Mouse (Mus musculus) MEL (cell line): Measurements from ENCODE around the gene Myo18b. TPM values are rescaled to one million over a fixed set of nuclear protein-coding genes. Genes with fewer than 3 reads are reported as not detected.

Experiments
- DNase-seq: peaks from one replicate; pipeline ENCODE4 v3.0.0; 2011; ENCODE audit warnings: low read depth, low spot score
- H3K27ac ChIP-seq: 2 replicates; pipeline ENCODE4 v1.5.1; 2012; ENCODE audit warnings: low read depth, mild to moderate bottlenecking, control low read depth, low read length, moderate library complexity; ENCODE audit not compliant: control insufficient read depth
- H3K27me3 ChIP-seq, 2 experiments: fragments of 150-350 bp in 1 of 2; sonication (generic) in 1 of 2; 2 replicates each; pipeline ENCODE4 v1.6.1; 2012; ENCODE audit warnings: low read length in 2 of 2, mild to moderate bottlenecking in 2 of 2, improper control_type of control experiment in 1 of 2, moderate library complexity in 1 of 2; ENCODE audit not compliant: insufficient read depth in 2 of 2, control insufficient read depth in 1 of 2
- H3K36me3 ChIP-seq, 2 experiments: 2 replicates each; pipeline ENCODE4 v1.6.1; 2012 to 2014; ENCODE audit warnings: low read length in 2 of 2, improper control_type of control experiment in 1 of 2, inconsistent platforms in 1 of 2, mild to moderate bottlenecking in 1 of 2; ENCODE audit not compliant: insufficient read depth in 2 of 2, control insufficient read depth in 1 of 2
- H3K4me1 ChIP-seq, 2 experiments: fragments of 150-350 bp in 1 of 2; sonication (generic) in 1 of 2; 2 replicates each; pipeline ENCODE4 v1.6.1; 2012; ENCODE audit warnings: low read length in 2 of 2, improper control_type of control experiment in 1 of 2, mild to moderate bottlenecking in 1 of 2; ENCODE audit not compliant: insufficient read depth in 2 of 2, control insufficient read depth in 1 of 2
- H3K4me3 ChIP-seq, 2 experiments: fragments of 150-350 bp in 1 of 2; sonication (generic) in 1 of 2; 2 replicates each; pipeline ENCODE4 v1.5.1; 2012; ENCODE audit warnings: low read depth in 2 of 2, low read length in 2 of 2, mild to moderate bottlenecking in 2 of 2, moderate library complexity in 2 of 2, control low read depth in 1 of 2, improper control_type of control experiment in 1 of 2; ENCODE audit not compliant: control insufficient read depth in 1 of 2, insufficient read depth in 1 of 2
- H3K79me2 ChIP-seq: 2 replicates; pipeline ENCODE4 v1.6.1; 2012; ENCODE audit warnings: mild to moderate bottlenecking, low read length, moderate library complexity; ENCODE audit not compliant: control insufficient read depth, poor library complexity, insufficient read depth
- H3K9ac ChIP-seq: 2 replicates; pipeline ENCODE4 v1.6.1; 2012; ENCODE audit warnings: low read depth, mild to moderate bottlenecking, control low read depth, low read length, moderate library complexity; ENCODE audit not compliant: control insufficient read depth, poor library complexity, severe bottlenecking
- H3K9me3 ChIP-seq: fragments of 150-350 bp; sonication (generic); replicated peaks from 2 replicates; pipeline ENCODE4 v1.6.1; 2012; ENCODE audit warnings: mild to moderate bottlenecking, low read length, improper control_type of control experiment, moderate library complexity; ENCODE audit not compliant: insufficient read depth
- CHD2 ChIP-seq: IDR thresholded peaks from 2 replicates; pipeline ENCODE4 v1.6.1; 2011; ENCODE audit warnings: low read length, improper control_type of control experiment
- E2F4 ChIP-seq: IDR thresholded peaks from 2 replicates; pipeline ENCODE4 v1.6.1; 2011; ENCODE audit warnings: low read depth, low read length, improper control_type of control experiment, borderline replicate concordance
- ELF1 ChIP-seq: IDR thresholded peaks from 2 replicates; pipeline ENCODE4 v1.6.1; 2014; ENCODE audit warnings: low read depth, mild to moderate bottlenecking, inconsistent platforms, low read length, improper control_type of control experiment, moderate library complexity
- EP300 ChIP-seq, 2 experiments: IDR thresholded peaks; 2 replicates each; pipeline ENCODE4 v1.6.1; 2011; ENCODE audit warnings: improper control_type of control experiment in 2 of 2, low read length in 2 of 2, low read depth in 1 of 2, mild to moderate bottlenecking in 1 of 2
- ETS1 ChIP-seq: IDR thresholded peaks from 2 replicates; pipeline ENCODE4 v1.6.1; 2012; ENCODE audit warnings: low read depth, mild to moderate bottlenecking, inconsistent platforms, low read length, improper control_type of control experiment, moderate library complexity
- GABPA ChIP-seq: IDR thresholded peaks from 2 replicates; pipeline ENCODE4 v1.6.1; 2012; ENCODE audit warnings: low read depth, mild to moderate bottlenecking, inconsistent platforms, low read length, improper control_type of control experiment, moderate library complexity
- GATA1 ChIP-seq: IDR thresholded peaks from 2 replicates; pipeline ENCODE4 v1.6.1; 2011; ENCODE audit warnings: low read depth, low read length, improper control_type of control experiment
- MAX ChIP-seq: IDR thresholded peaks from 2 replicates; pipeline ENCODE4 v1.6.1; 2011; ENCODE audit warnings: low read length, improper control_type of control experiment
- MEF2A ChIP-seq: IDR thresholded peaks from 2 replicates; pipeline ENCODE4 v1.6.1; 2014; ENCODE audit warnings: low read depth, mild to moderate bottlenecking, inconsistent platforms, low read length, improper control_type of control experiment; ENCODE audit not compliant: poor library complexity, insufficient replicate concordance, severe bottlenecking; ENCODE audit errors: extremely low read depth
- POLR2AphosphoS5 ChIP-seq: IDR thresholded peaks from 2 replicates; pipeline ENCODE4 v1.6.1; 2012; ENCODE audit warnings: low read depth, borderline replicate concordance, mild to moderate bottlenecking, inconsistent platforms, low read length, moderate library complexity, mixed read lengths
- RAD21 ChIP-seq: IDR thresholded peaks from 2 replicates; pipeline ENCODE4 v1.6.1; 2011; ENCODE audit warnings: mild to moderate bottlenecking, low read depth, low read length, improper control_type of control experiment
- RCOR1 ChIP-seq: IDR thresholded peaks from 2 replicates; pipeline ENCODE4 v1.6.1; 2012; ENCODE audit warnings: low read depth, mild to moderate bottlenecking, inconsistent platforms, low read length, improper control_type of control experiment
- TAL1 ChIP-seq: IDR thresholded peaks from 2 replicates; pipeline ENCODE4 v1.6.1; 2012; ENCODE audit warnings: mild to moderate bottlenecking, inconsistent platforms, low read length, moderate library complexity, mixed read lengths
- TBP ChIP-seq: IDR thresholded peaks from 2 replicates; pipeline ENCODE4 v1.8.0; 2011; ENCODE audit warnings: low read depth, low read length, improper control_type of control experiment
- TCF12 ChIP-seq: IDR thresholded peaks from 2 replicates; pipeline ENCODE4 v1.6.1; 2014; ENCODE audit warnings: low read depth, mild to moderate bottlenecking, inconsistent platforms, low read length, improper control_type of control experiment, moderate library complexity
- USF1 ChIP-seq: IDR thresholded peaks from 2 replicates; pipeline ENCODE4 v1.6.1; 2014; ENCODE audit warnings: low read depth, mild to moderate bottlenecking, inconsistent platforms, low read length, improper control_type of control experiment, moderate library complexity
- ZKSCAN1 ChIP-seq: IDR thresholded peaks from 2 replicates; pipeline ENCODE4 v1.6.1; 2012; ENCODE audit warnings: low read depth, mild to moderate bottlenecking, inconsistent platforms, low read length, improper control_type of control experiment, moderate library complexity
- ZMIZ1 ChIP-seq: IDR thresholded peaks from 2 replicates; pipeline ENCODE4 v1.6.1; 2012; ENCODE audit warnings: low read depth, mild to moderate bottlenecking, inconsistent platforms, low read length, improper control_type of control experiment, moderate library complexity
- polyA plus RNA-seq, 2 experiments: library from polyadenylated mRNA; stranded (reverse) in 1 of 2; unstranded in 1 of 2; fragments of >175 nt in 1 of 2; fragments of >200 nt in 1 of 2; gene quantifications; 2 replicates each; pipeline versions ENCODE4 v1.2.1 to v1.2.4; 2012; ENCODE audit warnings: low replicate concordance in 2 of 2, low read depth in 1 of 2; ENCODE audit not compliant: insufficient read length in 2 of 2, insufficient read depth in 1 of 2, missing spikeins in 1 of 2
- total RNA-seq: library from RNA; depleted of rRNA; stranded (reverse); fragments of 300-350 nt; gene quantifications from 2 replicates; pipeline ENCODE4 v1.2.3, GENCODE M21; 2012

Myo18b gene
- total and polyA plus RNA-seq, 3 experiments = not detected

DNA sequence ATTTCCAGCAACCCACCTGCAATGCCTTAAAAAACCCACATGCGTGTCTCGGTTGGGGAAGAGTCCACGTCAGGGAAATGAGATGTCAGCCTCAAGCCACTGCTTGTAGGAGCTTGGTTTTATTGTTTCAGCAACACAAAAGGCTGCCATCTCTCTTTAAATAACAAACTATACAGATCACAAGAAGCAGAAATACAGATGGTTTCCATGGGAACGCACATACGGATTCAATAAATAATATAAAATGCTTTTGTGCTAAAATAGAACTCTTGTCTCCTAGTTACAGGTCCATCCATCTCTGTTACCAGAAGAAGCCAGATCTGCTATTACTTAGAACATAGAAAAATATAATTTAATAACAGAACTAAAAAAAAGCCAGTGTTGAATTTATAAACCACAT lies 14.2 kb upstream of the Myo18b start:
- H3K9me3 ChIP-seq = no peaks in the 10 kb centered on the region
- no peak for DNase-seq

DNA sequence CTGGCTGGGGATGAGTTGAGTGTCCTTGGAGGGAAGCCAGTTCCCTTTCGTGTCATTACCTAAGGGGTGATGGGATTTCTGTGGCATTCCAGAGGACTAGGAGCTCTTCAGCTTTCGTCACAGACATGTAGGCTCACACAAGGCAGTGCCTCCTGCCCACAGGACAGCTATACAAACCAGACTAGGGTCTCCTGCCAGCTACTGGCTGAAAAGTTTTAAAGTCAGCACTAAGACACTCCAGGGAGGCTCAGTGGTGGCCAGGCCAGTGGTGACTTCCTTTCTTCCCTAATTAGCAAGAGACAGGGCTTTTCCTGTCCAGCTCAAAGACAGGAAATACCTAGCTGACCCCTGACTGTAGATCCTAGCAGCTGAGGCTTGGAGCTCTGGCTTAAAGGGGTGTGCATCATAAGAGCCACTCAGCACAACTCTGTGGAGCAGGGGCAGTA lies 12.0 kb upstream of the Myo18b start:
- Histone ChIP-seq H3K27ac (no peak overlapping the region), H3K79me2 (no peaks in the 10 kb centered on the region), H3K36me3 (no peaks in the 10 kb centered on the region)
- TF ChIP-seq ELF1 (no peak), GATA1 (no peak), TBP (no peak), POLR2AphosphoS5 (no peak), CHD2 (no peak), ZMIZ1 (no peak), RAD21 (no peak), MAX (no peak), ZKSCAN1 (no peak), TCF12 (no peak), EP300 (IDR thresholded peaks at IDR 0.05; ENCODE audit: low read depth in 1 of 2, low read length in 2 of 2) (no peak), RCOR1 (no peak), USF1 (no peak), TAL1 (no peak), ETS1 (no peak)
- TF ChIP-seq, all 39 proteins: peak for 0
- H3K4me1 ChIP-seq = no peaks in the 10 kb centered on the region
- no peaks in the 10 kb centered on the region for H3K9me3 ChIP-seq
- no peak for DNase-seq
- H3K27me3 ChIP-seq = no peaks in the 10 kb centered on the region
- no peak overlapping the region for H3K9ac ChIP-seq
- H3K4me3 ChIP-seq = no peak overlapping the region

More for the DNA sequence above, 14.2 kb upstream of the Myo18b start:
- Histone ChIP-seq H3K9ac (no peak overlapping the region), H3K27me3 (no peaks in the 10 kb centered on the region), H3K27ac (no peak overlapping the region), H3K36me3 (no peaks in the 10 kb centered on the region), H3K79me2 (no peaks in the 10 kb centered on the region), H3K4me1 (no peaks in the 10 kb centered on the region), H3K4me3 (no peak overlapping the region)
- no peak for TF ChIP-seq GABPA
- TF ChIP-seq ETS1 = no peak
- no peak for TF ChIP-seq E2F4
- TF ChIP-seq GATA1 = no peak
- no peak for TF ChIP-seq MEF2A
